Mouse (Mus musculus) liver, adult 2 months (tissue): ENCODE measurements around the gene Chl1. TPM values are rescaled to one million over a fixed set of nuclear protein-coding genes. Genes with fewer than 3 reads are reported as not detected.

ENCODE experiments used
- DNase-seq: peaks from one replicate; pipeline ENCODE4 v3.0.0-alpha.2; 2011; ENCODE audit warnings: low read depth, low spot score; ENCODE audit errors: extremely low read depth
- H3K27ac ChIP-seq: fragments of 200-500 bp; replicated peaks from 2 replicates; pipeline ENCODE4 v1.5.1; 2012; ENCODE audit warnings: low read depth, mild to moderate bottlenecking, control low read depth, inconsistent platforms, low read length; ENCODE audit not compliant: insufficient read depth
- H3K27me3 ChIP-seq: fragments of 200-500 bp; 2 replicates; pipeline ENCODE4 v1.6.1; 2012; ENCODE audit warnings: mild to moderate bottlenecking, moderate library complexity, low read length, inconsistent platforms; ENCODE audit not compliant: control insufficient read depth, insufficient read depth
- H3K36me3 ChIP-seq: fragments of 200-500 bp; 2 replicates; pipeline ENCODE4 v1.6.1; 2012; ENCODE audit warnings: low read length, inconsistent platforms; ENCODE audit not compliant: control insufficient read depth, insufficient read depth
- H3K4me1 ChIP-seq: fragments of 200-500 bp; 2 replicates; pipeline ENCODE4 v1.6.1; 2011; ENCODE audit warnings: low read length; ENCODE audit not compliant: control insufficient read depth, insufficient read depth
- H3K4me3 ChIP-seq: fragments of 200-500 bp; 2 replicates; pipeline ENCODE4 v1.5.1; 2011; ENCODE audit warnings: low read depth, mild to moderate bottlenecking, control low read depth, low read length, moderate library complexity; ENCODE audit not compliant: insufficient read depth
- H3K79me2 ChIP-seq: fragments of 200-500 bp; 2 replicates; pipeline ENCODE4 v1.6.1; 2012; ENCODE audit warnings: inconsistent platforms, mild to moderate bottlenecking, low read length, moderate library complexity; ENCODE audit not compliant: control insufficient read depth, insufficient read depth
- H3K9ac ChIP-seq: fragments of 200-500 bp; 2 replicates; pipeline ENCODE4 v1.6.1; 2012; ENCODE audit warnings: low read depth, mild to moderate bottlenecking, control low read depth, inconsistent platforms, low read length
- CTCF ChIP-seq: fragments of 200-500 bp; IDR thresholded peaks from 2 replicates; pipeline ENCODE4 v1.5.1; 2011; ENCODE audit warnings: low read depth, low read length, control low read depth
- POLR2A ChIP-seq: fragments of 200-500 bp; IDR thresholded peaks from 2 replicates; pipeline ENCODE4 v1.6.1; 2011; ENCODE audit warnings: low read length, control low read depth; ENCODE audit not compliant: insufficient read depth; ENCODE audit errors: extremely low read depth
- WGBS: fragments of 180-500 bp; shearing (Covaris S2); methylation state at CpG from one replicate; pipeline ENCODE4 v1.1.7; 2018; 5-methylcytosine and 5-hydroxymethylcytosine counted together
- polyA plus RNA-seq: library from polyadenylated mRNA; depleted of rRNA; stranded (reverse); fragments of >200 nt; gene quantifications from 2 replicates; pipeline ENCODE4 v1.2.3, GENCODE M21; 2012
- total RNA-seq: library from RNA; depleted of rRNA; stranded (reverse); fragments of >200 nt; gene quantifications from 2 replicates; pipeline ENCODE4 v1.2.3, GENCODE M21; 2014

Gene Chl1
- total and polyA plus RNA-seq, 2 experiments, result under 0.01 TPM; not detected in 1

- Histone ChIP-seq H3K79me2 (no peaks in the 10 kb centered on the region), H3K36me3 (no peaks in the 10 kb centered on the region), H3K27ac (no peak overlapping the region), H3K4me3 (no peak overlapping the region), H3K27me3 (no peaks in the 10 kb centered on the region), H3K9ac (no peak overlapping the region), H3K4me1 (no peaks in the 10 kb centered on the region)
- no peak for DNase-seq
- no peak for TF ChIP-seq POLR2A
- TF ChIP-seq CTCF, result no peak
- 91% methylated on average over 1 of the region's 1 CpGs for WGBS
Measured at GRCm38 (mm10) chr6:103656778-103657177, 146.4 kb downstream of the Chl1 start.

DNA sequence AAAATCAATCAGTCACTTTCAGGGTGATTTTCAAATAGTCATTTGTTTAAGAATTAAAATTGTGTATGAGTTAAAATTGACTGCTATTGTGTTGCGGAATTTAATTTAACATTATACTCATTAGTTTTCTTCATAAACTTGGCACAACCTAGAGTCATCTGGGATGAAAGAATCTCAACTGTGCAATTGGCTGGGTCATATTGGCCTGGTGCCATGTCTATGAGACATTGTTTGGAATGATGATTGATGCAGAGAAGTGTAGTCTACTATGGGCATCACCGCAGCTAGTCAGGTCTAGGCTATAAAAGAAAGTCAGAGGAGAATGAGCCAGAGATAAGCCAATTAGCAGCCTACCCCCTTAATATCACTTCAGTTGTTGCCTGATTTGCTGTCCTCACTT lies 148.8 kb downstream of the Chl1 start:
- Histone ChIP-seq H3K36me3 (no peaks in the 10 kb centered on the region), H3K4me1 (no peaks in the 10 kb centered on the region), H3K79me2 (no peaks in the 10 kb centered on the region), H3K4me3 (no peak overlapping the region), H3K27ac (no peak overlapping the region), H3K27me3 (no peaks in the 10 kb centered on the region), H3K9ac (no peak overlapping the region)
- no peak for TF ChIP-seq CTCF
- no peak for TF ChIP-seq POLR2A
- WGBS, result 92% methylated on average over 2 of the region's 2 CpGs
- no peak for DNase-seq

GRCm38 (mm10) chr6:103665206-103665605 lies 154.8 kb downstream of the Chl1 start:
- Histone ChIP-seq H3K27ac (no peak overlapping the region), H3K4me3 (no peak overlapping the region), H3K27me3 (no peaks in the 10 kb centered on the region), H3K4me1 (no peaks in the 10 kb centered on the region), H3K79me2 (no peaks in the 10 kb centered on the region), H3K36me3 (no peaks in the 10 kb centered on the region), H3K9ac (no peak overlapping the region)
- no peak for DNase-seq
- no peak for TF ChIP-seq POLR2A
- no peak for TF ChIP-seq CTCF
- 86% methylated on average over 2 of the region's 2 CpGs for WGBS

DNA sequence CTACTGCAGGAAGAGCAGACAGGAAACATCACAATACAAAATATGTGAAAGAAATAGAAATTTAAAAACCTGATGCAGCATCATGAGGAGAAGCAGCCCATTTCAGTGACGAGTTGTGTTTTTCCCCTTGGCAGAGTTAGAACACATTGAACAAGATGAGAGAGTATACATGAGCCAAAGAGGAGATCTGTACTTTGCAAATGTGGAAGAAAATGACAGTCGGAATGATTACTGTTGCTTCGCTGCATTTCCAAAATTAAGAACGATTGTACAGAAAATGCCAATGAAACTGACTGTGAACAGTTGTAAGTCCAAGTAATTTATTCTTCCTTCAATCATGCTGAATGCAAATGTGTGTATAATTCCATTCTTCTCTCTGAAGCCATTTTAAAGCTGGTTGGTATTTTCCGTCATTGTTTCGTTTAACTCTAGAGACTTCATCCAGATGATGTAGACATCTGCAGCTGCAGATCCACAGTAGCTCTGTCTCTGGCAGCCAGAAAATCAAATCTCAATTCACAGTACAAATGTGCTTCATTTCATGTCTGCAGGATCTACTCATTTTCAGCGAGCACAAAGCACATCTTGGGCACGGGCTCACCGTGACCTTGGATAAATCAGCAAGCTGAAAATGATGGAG lies 155.4 kb downstream of the Chl1 start:
- WGBS, result 87% methylated on average over 9 of the region's 9 CpGs
- Histone ChIP-seq H3K79me2 (no peaks in the 10 kb centered on the region), H3K27me3 (no peaks in the 10 kb centered on the region), H3K27ac (no peak overlapping the region), H3K4me3 (no peak overlapping the region), H3K9ac (no peak overlapping the region), H3K36me3 (no peaks in the 10 kb centered on the region), H3K4me1 (no peaks in the 10 kb centered on the region)
- no peak for DNase-seq
- TF ChIP-seq POLR2A (no peak), CTCF (no peak)

GRCm38 (mm10) chr6:103673111-103673510 lies 162.7 kb downstream of the Chl1 start:
- DNase-seq, result no peak
- no peak overlapping the region for H3K4me3 ChIP-seq
- no peak overlapping the region for H3K9ac ChIP-seq
- H3K79me2 ChIP-seq, result no peaks in the 10 kb centered on the region
- no peaks in the 10 kb centered on the region for H3K27me3 ChIP-seq
- whole genome bisulfite sequencing, result 96% methylated on average over 3 of the region's 3 CpGs
- H3K36me3 ChIP-seq, result no peaks in the 10 kb centered on the region
- no peak for TF ChIP-seq CTCF
- TF ChIP-seq POLR2A, result no peak
- no peak overlapping the region for H3K27ac ChIP-seq
- H3K4me1 ChIP-seq, result no peaks in the 10 kb centered on the region

DNA sequence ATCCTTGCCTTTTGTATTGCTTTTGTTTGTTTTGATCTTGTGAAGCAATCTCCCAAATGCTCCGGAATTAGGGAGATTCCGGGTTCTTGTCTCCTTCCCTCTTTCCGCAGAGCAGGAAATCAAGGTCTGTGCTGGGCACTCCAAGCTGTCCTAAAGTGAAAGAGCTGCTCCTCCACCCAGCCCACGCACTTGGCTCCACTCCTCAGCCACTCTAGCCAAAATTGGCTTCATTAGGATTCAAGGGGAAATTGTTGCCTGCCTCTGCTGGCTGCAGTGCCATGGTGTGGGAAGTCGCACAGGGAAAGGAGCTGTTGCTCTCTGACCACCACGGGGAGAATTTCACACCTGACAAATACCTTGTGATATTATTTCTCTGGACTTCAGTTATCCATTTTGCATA lies 163.9 kb downstream of the Chl1 start:
- no peaks in the 10 kb centered on the region for H3K79me2 ChIP-seq
- H3K27ac ChIP-seq, result no peak overlapping the region
- WGBS, result 58% methylated on average over 6 of the region's 6 CpGs
- no peaks in the 10 kb centered on the region for H3K4me1 ChIP-seq
- H3K36me3 ChIP-seq, result no peaks in the 10 kb centered on the region
- TF ChIP-seq POLR2A (no peak), CTCF (no peak)
- no peak overlapping the region for H3K9ac ChIP-seq
- no peak overlapping the region for H3K4me3 ChIP-seq
- H3K27me3 ChIP-seq, result no peaks in the 10 kb centered on the region
- no peak for DNase-seq
